Mouse (Mus musculus) thymus, adult 2 months (tissue): ENCODE results near the gene Shank2.

Source experiments
- CTCF ChIP-seq: fragments of 200-500 bp; IDR thresholded peaks from 2 replicates; pipeline ENCODE4 v1.5.1; 2012; ENCODE audit warnings: mild to moderate bottlenecking, control low read depth, low read length, moderate library complexity, borderline replicate concordance; ENCODE audit not compliant: control insufficient read depth, poor library complexity, insufficient read depth; ENCODE audit errors: extremely low read depth
- POLR2A ChIP-seq: fragments of 200-500 bp; IDR thresholded peaks from 2 replicates; pipeline ENCODE4 v1.6.1; 2012; ENCODE audit warnings: mild to moderate bottlenecking, low read length, control low read depth, moderate library complexity; ENCODE audit not compliant: control insufficient read depth, poor library complexity, insufficient read depth; ENCODE audit errors: extremely low read depth

- TF ChIP-seq POLR2A: no peak
- TF ChIP-seq CTCF: no peak
Observed at GRCm38 (mm10) chr7:144139691-144140090, 138.0 kb downstream of the Shank2 start.
